Mouse (Mus musculus) embryonic fibroblast, embryonic 13.5 days (primary cell): ENCODE measurements at regions not wholly inside any gene's neighbourhood (a gene's known extent, or its start where the extent isn't known, plus 50 kb on each side); places are given as distances from the start of the nearest gene placed in this dataset.

Experiments
- H3K27ac ChIP-seq: 2 replicates; pipeline ENCODE4 v1.5.1; 2012; ENCODE audit warnings: low read length, control low read depth, inconsistent platforms; ENCODE audit not compliant: insufficient read depth
- H3K4me1 ChIP-seq: 2 replicates; pipeline ENCODE4 v1.6.1; 2011; ENCODE audit warnings: low read length; ENCODE audit not compliant: control insufficient read depth, insufficient read depth
- H3K4me3 ChIP-seq: 2 replicates; pipeline ENCODE4 v1.5.1; 2011; ENCODE audit warnings: mild to moderate bottlenecking, control low read depth, low read length; ENCODE audit not compliant: insufficient read depth
- CTCF ChIP-seq: IDR thresholded peaks from 2 replicates; pipeline ENCODE4 v1.5.1; 2011; ENCODE audit warnings: mild to moderate bottlenecking, control low read depth, low read length, moderate library complexity, borderline replicate concordance; ENCODE audit not compliant: insufficient read depth
- POLR2A ChIP-seq: IDR thresholded peaks from 2 replicates; pipeline ENCODE4 v1.6.1; 2011; ENCODE audit warnings: low read depth, mild to moderate bottlenecking, control low read depth, low read length, moderate library complexity

- Histone ChIP-seq H3K4me1 (no peaks in the 10 kb centered on the region), H3K27ac (no peak overlapping the region), H3K4me3 (no peak overlapping the region)
- no peak for TF ChIP-seq POLR2A
- no peak for TF ChIP-seq CTCF
Observed at GRCm38 (mm10) chr3:19055961-19056360, 572.5 kb downstream of the 1700064H15Rik start.

- no peak overlapping the region for H3K4me3 ChIP-seq
- no peaks in the 10 kb centered on the region for H3K4me1 ChIP-seq
- no peak overlapping the region for H3K27ac ChIP-seq
- TF ChIP-seq CTCF (no peak), POLR2A (no peak)
Observed at GRCm38 (mm10) chr3:19056623-19057022, 571.9 kb downstream of the 1700064H15Rik start.

DNA sequence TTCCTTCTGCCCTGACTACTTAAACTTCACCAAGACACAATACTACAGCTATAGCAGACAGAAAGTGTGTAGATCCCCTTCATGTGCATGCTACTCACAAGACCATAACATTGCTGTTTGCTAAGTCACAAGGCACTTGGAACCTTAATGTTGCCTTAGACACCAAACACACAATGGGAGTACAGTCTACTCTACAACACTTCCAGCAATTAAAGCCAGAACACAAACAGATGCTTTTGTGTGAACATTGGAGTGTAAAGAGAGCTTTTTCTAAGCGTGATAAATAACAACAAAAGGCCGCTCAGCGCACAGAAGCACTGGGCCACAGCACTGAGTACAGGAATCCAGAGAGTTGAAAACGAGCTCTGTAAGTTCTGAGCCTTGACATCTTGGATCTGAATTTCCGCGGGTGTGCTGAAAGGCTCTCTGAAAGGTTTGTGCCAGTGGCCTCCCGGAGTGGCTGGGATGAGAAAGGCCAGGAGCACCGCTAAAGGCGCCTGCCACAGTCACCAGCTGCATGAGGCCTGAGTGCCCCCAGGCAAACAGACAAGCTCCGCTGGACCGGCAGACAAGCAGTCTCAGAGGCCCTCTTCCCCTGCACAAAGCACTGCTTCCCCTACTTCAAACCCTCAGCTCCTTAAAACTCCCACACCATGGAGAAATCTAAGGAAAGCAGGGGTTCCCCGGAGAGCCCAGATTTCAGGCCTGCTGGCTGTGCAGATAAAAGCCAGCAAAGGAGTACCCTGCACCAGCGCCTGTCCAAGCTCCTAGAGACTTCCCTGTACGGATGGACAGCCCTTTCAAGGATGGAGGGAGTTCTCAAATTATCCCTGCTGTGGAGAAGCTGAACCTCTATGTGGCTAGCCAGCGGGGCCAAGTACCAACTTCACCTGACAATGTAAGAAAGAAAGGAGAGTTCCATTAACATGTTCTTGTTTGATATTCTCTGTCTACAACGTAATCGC, 568.3 kb downstream of the 1700064H15Rik start:
- H3K27ac ChIP-seq: no peak overlapping the region
- TF ChIP-seq POLR2A (no peak), CTCF (no peak)
- no peak overlapping the region for H3K4me3 ChIP-seq
- H3K4me1 ChIP-seq: no peaks in the 10 kb centered on the region

DNA sequence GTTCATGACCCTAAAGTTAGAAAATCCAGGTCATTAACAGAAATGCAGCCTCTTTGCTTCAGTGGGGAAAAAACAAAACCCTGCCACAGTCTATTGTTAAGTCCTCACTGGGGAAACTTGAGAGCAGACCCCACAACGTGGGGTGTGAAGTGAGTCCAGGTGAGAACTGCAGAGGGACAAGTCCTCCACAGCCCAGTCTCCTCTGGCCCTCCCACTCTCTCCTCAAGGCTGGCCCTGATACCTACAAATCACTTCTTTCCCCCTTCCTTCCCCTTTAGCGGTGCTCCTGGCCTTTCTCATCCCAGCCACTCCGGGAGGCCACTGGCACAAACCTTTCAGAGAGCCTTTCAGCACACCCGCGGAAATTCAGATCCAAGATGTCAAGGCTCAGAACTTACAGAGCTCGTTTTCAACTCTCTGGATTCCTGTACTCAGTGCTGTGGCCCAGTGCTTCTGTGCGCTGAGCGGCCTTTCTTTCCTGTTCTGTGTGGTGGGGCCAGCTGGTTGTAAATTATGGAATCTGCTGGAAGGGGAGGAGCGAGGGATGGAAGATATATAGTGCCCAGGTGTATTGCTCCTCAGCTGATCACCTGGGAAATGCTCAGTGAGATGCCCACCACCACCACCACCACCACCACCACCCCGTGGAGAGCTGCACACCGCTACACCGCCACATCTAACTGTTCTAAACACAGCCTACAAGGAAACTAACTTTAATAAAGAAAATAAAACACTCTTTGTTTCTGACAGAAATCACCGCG, 566.8 kb downstream of the 1700064H15Rik start:
- TF ChIP-seq POLR2A (no peak), CTCF (no peak)
- no peak overlapping the region for H3K4me3 ChIP-seq
- H3K4me1 ChIP-seq: no peaks in the 10 kb centered on the region
- H3K27ac ChIP-seq: no peak overlapping the region

DNA sequence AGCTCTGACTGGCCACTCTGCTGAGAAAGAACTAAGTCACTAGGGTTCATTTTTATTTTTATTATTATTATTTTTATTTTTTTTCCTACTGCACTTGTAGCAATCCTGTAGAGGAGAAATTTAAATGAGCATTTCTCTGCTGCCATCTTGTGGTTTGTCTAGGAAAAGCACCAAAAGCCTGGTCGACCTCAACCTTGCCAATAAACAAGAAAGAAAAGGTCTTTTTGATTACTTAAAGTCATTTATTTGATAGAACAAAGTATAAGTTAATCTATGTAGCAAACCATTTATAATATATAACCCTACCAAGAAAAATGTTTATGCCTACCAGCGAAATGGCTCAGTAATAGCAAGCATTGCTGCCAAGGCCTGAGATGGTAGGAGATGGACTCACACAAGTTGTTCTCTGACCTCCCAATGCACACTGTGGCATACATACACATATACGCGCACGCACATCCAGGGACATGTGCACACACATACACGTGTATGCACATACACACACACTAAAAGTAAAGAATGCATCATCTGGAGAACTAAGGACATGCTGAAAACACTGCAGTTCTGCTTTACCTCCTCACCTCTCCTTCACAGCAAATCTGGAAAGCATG, 566.1 kb downstream of the 1700064H15Rik start:
- Histone ChIP-seq H3K4me3 (no peak overlapping the region), H3K4me1 (no peaks in the 10 kb centered on the region), H3K27ac (no peak overlapping the region)
- no peak for TF ChIP-seq CTCF
- no peak for TF ChIP-seq POLR2A

- no peaks in the 10 kb centered on the region for H3K4me1 ChIP-seq
- TF ChIP-seq POLR2A: no peak
- no peak for TF ChIP-seq CTCF
- no peak overlapping the region for H3K27ac ChIP-seq
- no peak overlapping the region for H3K4me3 ChIP-seq
Observed at GRCm38 (mm10) chr3:19067141-19067757, 561.2 kb downstream of the 1700064H15Rik start.
